Mouse (Mus musculus) lung, embryonic 14.5 days (tissue): ENCODE measurements at regions not wholly inside any gene's neighbourhood (a gene's known extent, or its start where the extent isn't known, plus 50 kb on each side); places are given as distances from the start of the nearest gene placed in this dataset.

ENCODE experiments used
- ATAC-seq: fragments of 200-750 bp; cut with Nextera tagmentation; 2 replicates; pipeline ENCODE4 v1.8.0; 2017; ENCODE audit warnings: mild to moderate bottlenecking, moderate TSS enrichment, moderate library complexity; ENCODE audit not compliant: insufficient read depth
- DNase-seq: peaks from one replicate; pipeline ENCODE4 v3.0.0-alpha.2; 2015
- H3K27ac ChIP-seq: fragments of 300-500 bp; sonication (generic); 2 replicates; pipeline ENCODE4 v1.5.1; 2014; ENCODE audit warnings: low read depth, mild to moderate bottlenecking, moderate library complexity
- H3K27me3 ChIP-seq: fragments of 300-500 bp; sonication (generic); 2 replicates; pipeline ENCODE4 v1.6.1; 2014; ENCODE audit warnings: low read length, control low read depth; ENCODE audit not compliant: insufficient read depth
- H3K36me3 ChIP-seq: fragments of 300-500 bp; sonication (generic); 2 replicates; pipeline ENCODE4 v1.6.1; 2014; ENCODE audit warnings: control low read depth; ENCODE audit not compliant: insufficient read depth
- H3K4me1 ChIP-seq: fragments of 300-500 bp; sonication (generic); 2 replicates; pipeline ENCODE4 v1.6.1; 2014; ENCODE audit warnings: antibody characterized with exemption, control low read depth; ENCODE audit not compliant: insufficient read depth
- H3K4me2 ChIP-seq: fragments of 300-500 bp; sonication (generic); 2 replicates; pipeline ENCODE4 v1.6.1; 2014; ENCODE audit warnings: mild to moderate bottlenecking
- H3K4me3 ChIP-seq: fragments of 300-500 bp; sonication (generic); 2 replicates; pipeline ENCODE4 v1.5.1; 2014; ENCODE audit warnings: low read depth, low read length
- H3K9ac ChIP-seq: fragments of 300-500 bp; sonication (generic); 2 replicates; pipeline ENCODE4 v1.6.1; 2014
- H3K9me3 ChIP-seq: fragments of 300-500 bp; sonication (generic); 2 replicates; pipeline ENCODE4 v1.6.1; 2016; ENCODE audit warnings: low read depth, low read length, control low read depth
- CTCF ChIP-seq: IDR thresholded peaks from 2 replicates; pipeline ENCODE4 v1.5.1; 2016; ENCODE audit warnings: antibody characterized with exemption, low read depth
- WGBS: fragments of 180-500 bp; shearing (Covaris S2); extraction: QIAGEN DNeasy Blood & Tissue Kit; methylation state at CpG from one replicate; pipeline ENCODE4 v1.1.7; 2014; 5-methylcytosine and 5-hydroxymethylcytosine counted together

DNA sequence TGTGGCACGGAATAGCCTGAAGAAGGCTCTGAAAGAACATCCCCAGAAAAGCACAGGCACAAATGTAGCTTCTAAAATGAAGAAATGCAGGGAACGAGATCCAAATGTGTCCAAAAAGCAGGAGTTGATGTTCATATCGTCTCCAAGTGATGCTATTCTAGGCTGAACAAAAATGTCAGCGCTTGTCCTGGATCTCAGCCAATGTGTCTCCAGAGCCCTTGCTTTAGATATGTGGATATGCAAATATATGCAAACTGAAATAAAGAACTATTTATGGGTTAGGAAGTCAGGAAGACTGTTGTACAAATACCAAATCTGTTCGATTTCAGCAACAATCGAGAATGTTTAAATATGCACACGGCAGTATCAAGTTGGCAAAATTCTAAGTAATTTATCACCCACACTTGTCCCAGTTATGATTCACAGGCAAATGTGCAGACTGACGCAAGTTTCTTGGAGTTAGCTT lies 320.4 kb downstream of the Synb start:
- Histone ChIP-seq H3K36me3 (no peaks in the 10 kb centered on the region), H3K27ac (no peak overlapping the region), H3K4me2 (no peak overlapping the region), H3K4me1 (peaks cover 7% of the 10 kb centered on the region; the same call in 1 of the 2 replicates), H3K9me3 (no peaks in the 10 kb centered on the region), H3K27me3 (no peaks in the 10 kb centered on the region), H3K4me3 (no peak overlapping the region), H3K9ac (no peak overlapping the region)
- ATAC-seq (no peak), DNase-seq (peak; percentile 62)
- no peak for TF ChIP-seq CTCF
- WGBS: 48% methylated on average over 8 of the region's 8 CpGs

DNA sequence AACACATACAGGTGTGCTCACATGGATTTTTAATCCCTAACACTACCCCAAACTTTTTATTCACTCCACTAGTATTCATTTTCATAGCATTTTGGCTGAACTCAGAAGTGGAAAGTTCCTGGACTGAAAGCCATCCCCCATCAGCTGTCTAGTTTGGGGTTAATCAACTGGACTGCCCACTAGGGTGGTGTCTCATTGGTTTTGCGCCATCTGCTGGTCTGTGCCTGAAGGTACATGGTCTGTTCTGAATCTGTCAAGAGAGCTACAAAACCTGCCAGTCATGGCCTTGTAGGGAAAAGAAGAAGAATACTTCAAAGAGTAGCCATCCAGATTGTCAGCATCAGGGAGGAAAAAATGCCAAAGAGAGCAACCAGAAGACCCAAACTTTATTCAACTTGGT lies 327.3 kb downstream of the Synb start:
- no peak overlapping the region for H3K9ac ChIP-seq
- no peaks in the 10 kb centered on the region for H3K4me1 ChIP-seq
- no peak overlapping the region for H3K4me3 ChIP-seq
- no peaks in the 10 kb centered on the region for H3K9me3 ChIP-seq
- WGBS: 7% methylated on average over 1 of the region's 1 CpGs
- no peak overlapping the region for H3K27ac ChIP-seq
- H3K36me3 ChIP-seq: no peaks in the 10 kb centered on the region
- no peaks in the 10 kb centered on the region for H3K27me3 ChIP-seq
- no peak overlapping the region for H3K4me2 ChIP-seq
- ATAC-seq: no peak
- peak; percentile 81 for TF ChIP-seq CTCF
- peak; percentile 79 for DNase-seq

DNA sequence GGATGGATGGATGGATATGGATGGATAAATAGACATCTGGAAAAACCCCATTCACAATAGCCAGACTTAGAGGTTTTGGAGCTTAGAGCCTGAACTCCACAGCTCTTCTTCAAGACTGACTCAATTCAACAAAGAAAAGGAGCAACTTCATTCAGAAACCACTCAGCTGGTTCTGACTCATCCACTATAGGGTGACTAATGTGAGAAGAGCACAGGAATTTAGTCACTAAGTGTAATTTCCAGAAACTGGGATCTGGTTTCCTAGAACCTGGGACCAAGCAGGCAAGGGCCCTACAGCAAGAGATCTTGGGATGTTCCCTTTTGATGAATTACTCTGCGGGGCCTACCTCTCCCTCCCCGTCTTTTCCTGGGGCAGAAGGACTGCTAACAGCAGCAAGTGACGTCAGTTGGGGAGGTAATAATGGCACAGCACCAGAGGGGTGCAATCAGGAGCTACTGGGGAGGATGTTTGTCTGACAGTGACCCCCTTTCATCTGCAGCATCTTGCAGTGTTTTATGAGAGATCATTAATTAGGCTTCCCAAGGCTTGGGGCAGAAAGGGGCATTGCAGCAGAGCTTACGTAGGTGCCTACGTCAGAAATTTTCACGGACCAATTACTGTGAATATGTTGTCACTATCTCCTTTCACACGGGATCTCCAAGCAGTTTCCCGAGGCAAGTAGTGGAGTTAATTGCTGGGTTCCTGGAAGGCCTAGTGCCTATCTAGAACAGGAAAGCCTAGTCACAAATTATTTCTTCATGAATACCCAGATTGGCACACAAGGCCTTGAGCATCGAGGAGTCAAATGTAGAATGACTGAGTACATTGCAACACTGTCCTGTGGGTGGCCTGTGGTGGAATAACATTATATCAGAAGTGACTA lies 339.3 kb downstream of the Synb start:
- H3K27me3 ChIP-seq: no peaks in the 10 kb centered on the region
- no peaks in the 10 kb centered on the region for H3K4me1 ChIP-seq
- DNase-seq (no peak), ATAC-seq (no peak)
- no peak overlapping the region for H3K4me2 ChIP-seq
- WGBS: 77% methylated on average over 9 of the region's 9 CpGs
- H3K4me3 ChIP-seq: no peak overlapping the region
- no peak for TF ChIP-seq CTCF
- no peak overlapping the region for H3K27ac ChIP-seq
- H3K9ac ChIP-seq: no peak overlapping the region
- no peaks in the 10 kb centered on the region for H3K36me3 ChIP-seq
- no peaks in the 10 kb centered on the region for H3K9me3 ChIP-seq

DNA sequence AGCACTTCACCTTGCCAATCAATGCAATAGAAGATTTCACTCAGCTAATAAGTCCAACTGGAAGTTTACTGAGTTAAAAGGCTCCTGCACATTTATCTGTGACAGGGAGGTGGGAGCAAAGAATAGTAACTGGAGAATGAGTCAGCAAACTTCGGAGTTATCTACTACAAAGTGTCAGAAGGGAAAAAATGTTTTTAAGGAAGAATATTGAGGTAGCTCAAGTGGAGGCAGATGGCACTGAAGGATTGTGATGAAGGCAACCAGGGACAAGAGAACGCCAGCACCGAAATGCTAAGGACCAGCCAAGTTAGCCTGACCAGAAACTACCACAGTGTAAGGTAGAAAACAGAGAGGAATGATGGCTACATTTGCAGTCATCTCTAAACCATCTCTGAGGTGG lies 348.2 kb downstream of the Synb start:
- H3K4me2 ChIP-seq: no peak overlapping the region
- no peak overlapping the region for H3K9ac ChIP-seq
- H3K4me1 ChIP-seq: no peaks in the 10 kb centered on the region
- no peak for TF ChIP-seq CTCF
- H3K9me3 ChIP-seq: no peaks in the 10 kb centered on the region
- no peak for ATAC-seq
- no peaks in the 10 kb centered on the region for H3K27me3 ChIP-seq
- H3K27ac ChIP-seq: no peak overlapping the region
- DNase-seq: no peak
- 76% methylated on average over 3 of the region's 3 CpGs for WGBS
- H3K36me3 ChIP-seq: no peaks in the 10 kb centered on the region
- H3K4me3 ChIP-seq: no peak overlapping the region

DNA sequence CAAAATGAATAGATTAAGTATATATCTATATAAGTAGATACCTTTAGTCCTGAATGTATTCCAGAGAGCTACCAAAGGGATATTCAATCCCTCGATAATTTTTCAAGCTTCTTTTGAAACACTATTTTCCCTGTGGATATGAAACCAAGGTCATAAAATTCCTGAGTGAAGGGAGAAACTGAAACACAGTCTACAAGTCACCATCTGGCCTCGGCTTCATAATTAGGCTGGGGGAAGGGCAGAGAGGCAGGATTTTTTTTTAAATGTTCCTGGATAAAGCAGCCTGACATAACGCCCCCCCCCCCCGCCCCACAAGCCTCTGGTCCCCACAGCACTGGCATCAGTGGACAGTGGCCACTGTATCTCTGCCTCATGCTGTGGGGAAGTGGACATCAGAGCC lies 348.7 kb downstream of the Synb start:
- H3K36me3 ChIP-seq: no peaks in the 10 kb centered on the region
- H3K4me1 ChIP-seq: no peaks in the 10 kb centered on the region
- no peak for TF ChIP-seq CTCF
- no peaks in the 10 kb centered on the region for H3K27me3 ChIP-seq
- H3K9me3 ChIP-seq: no peaks in the 10 kb centered on the region
- ATAC-seq (no peak), DNase-seq (no peak)
- 44% methylated on average over 4 of the region's 4 CpGs for WGBS
- H3K4me2 ChIP-seq: no peak overlapping the region
- no peak overlapping the region for H3K4me3 ChIP-seq
- no peak overlapping the region for H3K27ac ChIP-seq
- no peak overlapping the region for H3K9ac ChIP-seq

- no peaks in the 10 kb centered on the region for H3K27me3 ChIP-seq
- H3K9me3 ChIP-seq: no peaks in the 10 kb centered on the region
- TF ChIP-seq CTCF: no peak
- no peak overlapping the region for H3K4me3 ChIP-seq
- no peak for ATAC-seq
- no peaks in the 10 kb centered on the region for H3K36me3 ChIP-seq
- no peak overlapping the region for H3K4me2 ChIP-seq
- H3K9ac ChIP-seq: no peak overlapping the region
- 79% methylated on average over 2 of the region's 2 CpGs for WGBS
- H3K4me1 ChIP-seq: no peaks in the 10 kb centered on the region
- H3K27ac ChIP-seq: no peak overlapping the region
- no peak for DNase-seq
Observed at GRCm38 (mm10) chr14:68941759-68942158, 352.3 kb downstream of the Synb start.

- ATAC-seq (no peak), DNase-seq (no peak)
- H3K27ac ChIP-seq: no peak overlapping the region
- H3K4me2 ChIP-seq: no peak overlapping the region
- TF ChIP-seq CTCF: no peak
- no peaks in the 10 kb centered on the region for H3K27me3 ChIP-seq
- H3K4me3 ChIP-seq: no peak overlapping the region
- 46% methylated on average over 7 of the region's 7 CpGs for WGBS
- H3K4me1 ChIP-seq: no peaks in the 10 kb centered on the region
- H3K9me3 ChIP-seq: no peaks in the 10 kb centered on the region; the same call in 1 of the 2 replicates
- no peaks in the 10 kb centered on the region for H3K36me3 ChIP-seq
- H3K9ac ChIP-seq: no peak overlapping the region
Observed at GRCm38 (mm10) chr14:68941132-68941690, 352.9 kb downstream of the Synb start.
